Mouse (Mus musculus): Measurements from ENCODE around the gene Myo18b.

Gene Myo18b

DNA sequence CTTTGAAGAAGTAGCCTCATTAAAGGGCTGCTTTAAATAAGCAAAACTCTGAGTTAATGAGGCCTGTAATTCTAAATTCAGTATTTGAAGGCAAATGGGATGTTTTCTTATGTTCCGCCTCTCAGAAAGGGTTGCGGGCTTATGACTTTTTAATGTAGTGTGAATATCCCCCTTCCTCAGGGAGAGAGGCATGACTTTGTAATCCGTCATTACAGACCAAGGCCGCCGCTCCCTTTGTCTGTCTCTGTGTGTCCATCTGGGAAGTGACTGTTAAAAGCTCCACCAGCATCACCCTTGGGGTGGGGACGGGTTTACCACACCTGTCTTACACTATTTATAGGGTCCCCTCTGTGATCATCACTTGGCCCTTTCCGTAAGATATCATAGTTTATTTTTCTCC is 100.1 kb downstream of the Myo18b start:
- DNase-seq, result no peak

DNA sequence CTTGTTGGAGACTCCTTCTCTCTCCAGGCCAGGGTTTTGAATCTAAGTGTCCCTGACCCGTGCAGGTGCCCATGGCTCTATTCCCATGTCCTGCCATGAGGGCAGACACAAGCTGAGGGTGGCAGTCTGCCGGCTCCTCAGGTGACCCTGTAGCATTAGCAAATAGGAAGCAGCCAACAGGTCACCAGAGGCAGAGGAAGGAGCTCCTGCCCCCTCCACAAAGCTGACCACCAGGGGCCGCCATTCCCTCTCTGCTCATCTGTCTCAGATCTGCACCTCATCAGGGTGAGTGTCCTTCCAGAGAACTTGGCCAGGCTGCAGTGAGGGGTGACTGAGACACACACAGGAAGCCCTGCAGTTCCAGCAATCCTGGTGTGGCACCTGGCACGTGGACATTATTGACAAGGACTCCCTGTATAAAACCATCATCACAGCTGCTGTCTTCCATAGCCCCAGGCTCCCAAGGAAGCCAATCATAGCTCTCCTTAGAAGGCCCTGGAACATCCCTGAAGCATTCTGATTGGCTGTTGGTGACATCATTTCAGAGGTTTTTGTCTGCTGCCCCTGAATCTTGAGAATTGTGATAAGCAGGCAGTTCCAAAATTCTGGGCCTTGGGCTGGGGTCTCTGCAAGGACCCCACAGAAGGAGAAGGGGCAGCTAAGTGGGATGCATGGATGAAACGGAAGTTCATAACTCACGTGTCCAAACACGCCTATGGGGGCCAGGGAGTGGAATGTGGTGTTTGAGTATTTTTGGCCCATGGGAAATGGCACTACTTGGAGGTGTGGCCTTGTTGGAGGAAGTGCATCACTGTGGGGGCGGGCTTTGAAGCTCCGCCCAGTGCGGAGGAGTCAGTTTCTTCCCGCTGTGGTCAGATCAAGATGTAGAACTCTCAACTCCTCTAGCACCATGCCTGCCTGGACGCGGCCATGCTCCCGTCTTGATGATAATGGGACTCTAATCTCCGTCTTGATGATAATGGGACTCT is 104.1 kb downstream of the Myo18b start:
- no peak for DNase-seq

DNA sequence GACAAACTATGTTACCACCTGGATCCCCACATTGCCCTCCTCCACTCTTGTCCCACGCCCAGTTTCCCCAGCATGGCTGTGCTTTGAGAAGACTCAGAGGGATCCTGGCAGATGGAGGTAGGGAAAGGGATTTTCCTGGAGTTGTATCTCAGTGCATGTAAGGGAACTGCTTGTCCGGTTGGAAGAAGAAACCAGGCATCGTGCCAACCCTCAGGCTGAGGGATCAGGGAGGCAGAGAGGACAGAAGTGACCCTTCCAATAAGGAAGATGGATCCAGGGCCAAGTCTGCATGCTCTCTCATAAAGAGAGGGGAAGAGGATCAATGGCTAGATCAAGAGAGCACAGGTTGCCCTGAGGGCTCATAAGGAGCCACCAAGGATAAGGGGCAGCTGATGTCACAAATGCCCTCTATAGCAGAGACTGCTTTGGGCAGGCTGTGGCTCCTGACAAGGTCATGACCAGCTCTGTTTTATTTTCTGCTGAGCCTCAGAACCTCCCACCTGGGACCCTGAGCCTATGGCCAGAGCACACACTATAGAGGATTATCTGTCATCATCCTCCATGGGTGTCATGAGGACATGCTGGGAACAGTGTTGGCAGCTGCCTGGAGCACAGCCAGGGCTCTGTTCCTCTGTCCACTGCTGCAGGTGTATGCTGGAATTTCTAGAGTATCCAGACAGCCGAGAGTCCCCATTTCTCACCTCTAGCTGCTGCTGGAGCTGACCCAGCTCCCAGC is 105.6 kb downstream of the Myo18b start:
- peak; percentile 16 for DNase-seq

DNA sequence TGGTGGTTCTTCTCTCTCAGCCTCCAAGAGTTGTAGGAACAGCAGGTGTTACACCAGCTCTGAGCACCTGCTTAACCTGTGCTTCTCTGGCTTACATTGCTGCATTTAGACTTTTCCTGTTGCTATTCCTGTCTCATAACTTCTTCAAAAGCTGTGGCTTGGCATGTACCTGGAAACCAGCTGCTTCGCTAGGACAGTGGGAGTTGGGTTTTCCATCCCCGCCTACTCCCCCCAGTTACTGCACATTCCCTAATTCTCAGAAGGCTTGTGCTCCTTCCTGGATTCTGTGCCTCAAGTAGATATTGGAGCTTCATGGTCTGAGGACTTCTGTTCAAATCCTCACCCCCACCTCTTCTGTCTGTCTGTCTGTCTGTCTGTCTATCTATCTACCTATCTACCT is 107.7 kb downstream of the Myo18b start:
- no peak for DNase-seq

DNA sequence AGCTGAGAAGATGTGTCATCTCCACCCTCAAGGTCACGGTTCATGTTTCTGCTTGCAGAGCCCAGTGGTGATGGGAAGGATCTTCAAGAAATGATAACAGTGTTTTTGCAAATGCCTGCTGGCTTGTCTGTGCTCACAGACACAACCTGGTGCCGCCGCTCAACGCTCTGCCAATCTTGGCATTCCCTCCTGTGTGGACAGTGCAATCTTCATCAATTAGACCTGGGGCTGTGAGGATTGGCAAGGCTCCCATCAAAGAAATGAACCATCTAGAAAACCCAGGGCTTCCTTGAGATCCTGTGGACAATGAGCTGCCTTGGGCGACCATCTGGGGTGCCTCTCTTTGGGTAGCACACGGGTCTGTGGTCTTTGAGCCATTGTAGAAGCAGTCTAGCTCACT is 109.4 kb downstream of the Myo18b start:
- no peak for DNase-seq

DNA sequence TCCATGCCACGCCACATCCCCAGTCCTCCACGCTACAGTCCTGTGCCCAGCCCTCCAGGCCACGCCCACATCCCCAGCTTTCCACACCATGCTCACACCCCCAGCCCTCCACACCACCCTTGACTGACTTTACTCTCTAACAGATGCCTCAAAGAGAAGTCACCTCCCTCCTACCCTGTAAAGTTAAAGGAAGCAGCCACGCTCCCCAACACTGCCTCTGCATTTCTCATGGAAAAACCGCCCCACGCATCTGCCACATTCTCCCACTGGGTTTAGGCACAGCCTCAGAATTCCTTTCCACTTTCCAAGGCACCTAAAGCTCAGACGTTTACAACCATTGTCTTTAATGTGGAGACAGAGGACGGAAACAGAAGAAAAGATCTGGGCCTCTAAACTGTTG is 110.1 kb downstream of the Myo18b start:
- no peak for DNase-seq

DNA sequence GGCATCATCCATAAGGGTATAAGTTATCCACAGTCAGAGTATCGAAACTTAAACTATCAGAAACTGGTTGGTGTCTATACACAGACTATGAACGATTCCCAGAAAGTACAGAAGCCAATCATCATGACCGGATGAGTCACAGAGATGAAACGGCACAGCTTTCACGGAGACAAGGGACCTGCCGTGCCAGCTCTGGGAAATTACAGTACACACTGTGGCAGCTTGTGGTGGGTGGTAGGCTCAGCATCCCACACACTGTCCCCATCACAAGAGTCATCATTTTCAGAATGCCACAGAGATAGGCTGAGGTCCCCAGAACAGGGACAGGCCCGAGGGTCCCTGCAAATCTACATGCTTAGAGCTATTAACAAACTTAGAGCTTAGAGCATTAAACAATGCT is 114.4 kb downstream of the Myo18b start:
- no peak for DNase-seq

DNA sequence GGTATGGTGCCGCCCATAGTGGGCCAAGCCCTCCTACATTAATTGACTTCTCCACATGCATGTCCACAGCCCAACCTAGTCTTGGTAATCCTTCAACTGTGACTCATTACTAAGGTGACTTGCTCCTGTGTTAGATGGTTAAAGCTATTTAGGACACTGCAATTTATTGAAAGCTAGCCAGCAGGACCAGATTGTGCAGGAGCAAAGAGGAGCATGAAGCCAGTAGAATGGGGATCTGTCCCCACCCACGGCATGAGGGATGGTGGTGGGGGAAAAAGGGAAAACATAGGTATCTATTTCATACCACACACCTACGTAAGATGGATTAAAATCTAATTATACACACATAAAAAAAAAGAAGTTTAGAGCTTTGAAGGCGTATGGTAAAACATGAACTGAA is 114.9 kb downstream of the Myo18b start:
- DNase-seq, result no peak

DNA sequence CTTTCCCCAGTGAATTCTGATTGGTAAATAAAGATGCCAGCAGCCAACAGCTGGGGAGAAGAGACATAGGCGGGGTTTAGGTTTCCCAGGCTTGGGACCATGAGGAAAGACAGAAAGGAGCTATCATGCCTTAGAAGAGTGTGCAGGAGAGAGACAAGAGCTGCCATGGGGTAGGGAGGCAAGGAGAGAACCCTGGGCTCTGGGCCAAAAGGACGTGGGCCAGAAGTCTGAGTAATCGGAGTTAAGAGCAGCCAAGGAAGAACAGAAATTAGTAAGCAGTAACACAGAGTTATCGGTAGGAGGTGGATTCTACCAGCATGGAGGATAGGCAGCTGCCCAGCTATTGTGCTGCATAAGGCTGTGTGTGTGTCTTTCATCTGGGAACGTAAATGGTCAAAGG is 115.8 kb downstream of the Myo18b start:
- peak; percentile 15 for DNase-seq

DNA sequence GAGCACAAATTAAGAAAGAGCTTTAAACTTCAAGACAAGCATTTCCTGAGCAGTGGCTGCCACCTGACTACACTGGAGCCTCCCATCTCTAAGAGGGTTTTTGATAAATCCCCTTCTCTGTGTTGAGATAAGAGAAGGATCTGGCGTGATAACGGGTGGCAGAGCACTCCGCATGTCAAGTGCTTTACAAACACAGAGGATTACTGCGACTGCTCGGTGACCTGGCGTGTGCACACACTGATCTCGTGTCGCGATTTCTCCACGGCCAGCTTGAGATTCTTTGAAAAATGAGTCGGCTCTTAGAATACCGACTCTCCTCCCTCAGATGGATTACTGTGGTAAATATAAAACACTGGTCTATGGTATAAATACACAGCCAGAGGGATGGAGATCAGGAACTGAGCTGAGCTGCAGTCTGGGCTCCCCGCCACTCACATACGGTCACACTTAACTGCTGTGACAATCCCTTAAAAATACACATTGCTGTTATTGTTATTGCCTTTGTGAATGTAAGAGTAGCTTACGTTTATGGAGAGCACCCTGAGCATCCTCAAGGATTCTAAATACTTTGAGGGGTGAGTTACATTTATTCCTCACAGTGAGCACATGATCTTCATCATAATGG is 119.3 kb downstream of the Myo18b start:
- DNase-seq, result no peak

DNA sequence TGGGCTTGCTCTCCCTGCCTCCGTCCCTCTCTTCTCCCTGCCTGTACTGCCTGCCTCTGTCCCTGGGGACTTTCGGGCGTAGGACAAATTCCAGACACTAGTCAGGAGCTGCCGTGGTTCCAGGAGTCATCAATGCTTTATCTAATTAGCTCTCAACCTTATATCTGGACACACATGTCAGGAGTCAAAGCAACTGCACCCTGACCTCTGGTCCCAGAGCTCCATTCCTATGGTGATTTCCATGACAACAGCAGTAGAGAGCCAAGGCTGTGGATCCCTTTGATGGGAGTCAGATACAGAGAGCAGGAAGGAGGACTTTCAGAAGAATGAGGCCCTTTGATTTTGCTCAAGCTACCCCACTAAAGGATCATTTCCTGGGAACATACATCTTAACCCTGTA is 122.7 kb downstream of the Myo18b start:
- DNase-seq, result no peak

DNA sequence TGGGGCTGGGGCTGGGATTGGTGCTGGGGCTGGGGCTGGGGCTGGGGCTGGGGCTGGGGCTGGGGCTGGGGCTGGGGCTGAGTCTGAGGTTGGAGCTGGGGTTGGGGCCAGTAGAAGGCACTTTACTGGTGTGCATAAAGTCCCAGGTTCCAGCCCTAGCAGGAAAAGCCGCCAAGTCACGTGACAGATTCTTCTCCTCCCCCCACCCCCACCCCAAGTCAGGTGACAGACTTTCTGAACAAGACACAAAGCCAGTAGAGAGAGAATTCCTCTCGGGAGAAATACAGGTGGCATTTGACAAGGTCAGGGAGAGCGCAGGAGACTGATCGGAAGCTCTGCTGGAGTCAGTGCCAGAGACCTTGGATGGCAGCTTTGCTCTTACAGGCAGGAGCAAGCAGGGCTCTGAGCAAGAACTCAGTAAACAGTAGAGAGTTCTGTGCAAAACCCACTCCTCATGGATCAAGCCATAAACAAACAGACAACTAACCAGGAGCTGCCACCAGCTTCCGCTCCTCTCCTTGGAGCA is 124.7 kb downstream of the Myo18b start:
- no peak for DNase-seq

DNA sequence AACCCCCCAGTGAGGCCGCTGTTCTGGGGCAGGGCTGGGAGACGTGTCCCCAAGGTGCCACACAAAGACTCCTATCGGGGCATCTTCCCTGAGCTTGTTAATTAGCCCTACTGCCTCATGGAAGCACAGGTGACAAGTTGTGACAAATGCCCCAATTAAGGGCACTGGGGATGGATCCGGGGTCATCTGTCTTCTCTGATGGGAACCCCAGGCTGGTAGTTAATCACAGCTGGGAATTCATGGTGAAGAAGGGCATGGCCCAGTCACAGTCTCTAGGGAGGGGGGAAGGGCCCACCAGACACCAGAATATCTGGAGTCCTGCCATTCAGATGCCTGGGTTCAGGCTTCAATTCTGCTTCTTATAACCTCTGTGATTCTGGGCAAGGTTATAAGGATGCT is 126.4 kb downstream of the Myo18b start:
- DNase-seq, result no peak

DNA sequence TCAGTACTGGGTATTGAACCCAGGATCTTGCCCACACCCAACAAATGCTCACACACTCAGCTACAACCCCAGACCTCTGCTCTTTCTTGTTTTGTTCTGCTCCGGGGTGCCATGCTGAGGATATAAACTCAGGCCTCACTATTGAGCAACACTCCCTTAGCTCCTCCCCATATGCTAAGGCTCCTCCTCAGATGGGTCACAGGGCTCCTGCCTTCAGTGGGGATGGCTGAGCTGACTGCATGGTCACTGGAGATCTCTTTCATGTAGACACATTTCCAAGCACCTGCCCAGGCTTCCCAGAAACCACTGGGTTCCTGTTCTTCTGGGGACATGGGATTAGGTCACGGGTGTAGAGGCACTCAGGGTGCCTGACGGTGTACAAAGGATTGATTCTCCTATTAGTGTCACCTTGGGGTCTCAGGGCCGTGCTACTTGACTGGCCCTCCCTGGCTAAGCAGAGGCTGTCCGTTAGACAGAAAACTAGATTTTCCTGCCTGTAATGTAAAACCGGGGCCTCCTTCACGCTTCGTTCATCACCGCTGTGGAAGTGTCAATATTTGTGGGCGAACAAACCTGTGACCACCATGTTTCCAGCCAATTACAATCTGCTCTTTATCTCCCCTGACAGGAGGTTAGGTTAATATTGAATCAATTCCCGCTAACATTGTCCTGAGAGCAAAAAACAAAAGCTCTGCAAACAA is 127.0 kb downstream of the Myo18b start:
- DNase-seq, result no peak

DNA sequence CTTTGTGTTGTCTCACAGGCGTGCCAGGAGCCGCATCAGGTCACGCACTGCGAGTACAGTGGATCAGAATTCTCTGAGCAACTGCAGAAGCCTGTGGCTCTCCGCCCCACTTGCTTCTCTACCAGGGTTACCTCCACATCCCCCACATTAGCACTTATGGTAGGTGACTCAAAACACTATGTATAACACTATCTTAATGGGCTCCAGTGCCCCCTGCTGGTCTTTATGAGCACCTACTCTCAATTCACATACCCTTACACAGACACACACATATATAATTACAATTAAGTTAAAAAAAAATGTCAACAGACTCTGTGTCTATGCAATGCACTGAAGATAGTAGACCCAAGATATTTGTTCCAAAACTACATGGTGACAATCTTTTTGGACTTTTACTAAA is 127.6 kb downstream of the Myo18b start:
- DNase-seq, result no peak

DNA sequence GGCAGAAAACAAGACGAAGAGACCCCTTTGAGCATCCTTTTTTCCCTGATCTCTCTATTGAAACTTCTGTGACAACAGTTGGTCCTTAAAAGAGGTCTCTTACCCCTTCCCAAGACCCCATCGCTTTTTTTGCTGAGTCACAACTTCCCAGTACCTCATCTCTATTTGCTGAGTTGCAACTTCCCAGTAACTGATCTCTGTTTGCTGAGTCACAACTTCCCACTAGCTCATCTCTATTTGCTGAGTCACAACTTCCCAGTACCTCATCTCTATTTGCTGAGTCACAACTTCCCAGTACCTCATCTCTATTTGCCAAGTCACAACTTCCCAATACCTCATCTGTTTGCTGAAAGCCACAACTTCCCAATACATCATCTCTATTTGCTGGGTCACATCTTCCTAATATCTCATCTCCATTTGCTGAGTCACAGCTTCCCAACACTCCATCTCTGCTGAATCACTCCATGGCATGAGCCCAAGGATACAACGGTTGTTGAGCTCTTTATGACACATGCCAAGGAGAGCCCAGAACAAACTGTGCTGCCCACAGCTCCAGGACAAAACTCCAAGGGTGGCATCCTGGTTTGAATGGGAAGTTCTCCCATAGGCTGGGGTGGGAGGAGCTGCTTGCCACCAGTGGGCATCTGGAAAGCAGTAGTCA is 134.6 kb downstream of the Myo18b start:
- DNase-seq, result no peak

DNA sequence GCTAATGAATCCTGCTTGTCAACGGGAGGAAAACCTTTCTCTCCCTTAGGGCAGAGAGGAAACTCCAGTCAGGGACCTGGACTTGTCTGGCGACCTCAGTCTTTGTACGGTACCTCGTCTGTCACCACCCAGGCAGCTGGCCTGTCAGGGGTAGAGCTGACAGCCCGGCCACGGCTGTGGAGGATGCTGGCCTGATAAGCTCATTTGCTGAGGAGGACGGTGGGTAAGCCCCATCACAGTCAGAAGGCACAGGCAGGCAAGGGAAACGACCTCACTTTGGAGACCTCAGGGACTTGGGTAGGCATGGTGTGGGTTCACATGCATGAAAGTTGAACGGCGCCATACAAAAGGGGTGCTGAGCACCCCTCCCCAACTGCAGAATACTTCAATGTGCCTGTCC is 140.6 kb downstream of the Myo18b start:
- DNase-seq, result no peak

DNA sequence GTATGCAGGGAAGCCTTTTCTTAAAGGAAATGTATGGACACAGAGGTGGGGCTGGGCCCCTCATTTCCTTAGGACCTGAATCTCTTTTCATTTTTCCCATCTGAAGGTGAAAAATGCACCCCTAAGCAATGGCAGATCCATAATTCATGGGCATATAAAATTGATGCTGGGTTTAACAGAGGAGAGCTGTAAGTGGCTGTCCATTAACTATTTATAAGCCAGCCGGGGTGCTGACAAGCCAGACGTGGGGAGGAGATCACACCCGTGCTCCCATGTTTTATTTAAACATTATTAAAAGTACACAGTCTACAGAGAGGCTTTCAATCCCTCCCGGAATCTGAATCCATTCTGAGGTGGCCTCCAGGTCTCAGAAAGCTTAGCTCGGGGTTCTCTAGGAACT is 146.5 kb downstream of the Myo18b start:
- no peak for DNase-seq

DNA sequence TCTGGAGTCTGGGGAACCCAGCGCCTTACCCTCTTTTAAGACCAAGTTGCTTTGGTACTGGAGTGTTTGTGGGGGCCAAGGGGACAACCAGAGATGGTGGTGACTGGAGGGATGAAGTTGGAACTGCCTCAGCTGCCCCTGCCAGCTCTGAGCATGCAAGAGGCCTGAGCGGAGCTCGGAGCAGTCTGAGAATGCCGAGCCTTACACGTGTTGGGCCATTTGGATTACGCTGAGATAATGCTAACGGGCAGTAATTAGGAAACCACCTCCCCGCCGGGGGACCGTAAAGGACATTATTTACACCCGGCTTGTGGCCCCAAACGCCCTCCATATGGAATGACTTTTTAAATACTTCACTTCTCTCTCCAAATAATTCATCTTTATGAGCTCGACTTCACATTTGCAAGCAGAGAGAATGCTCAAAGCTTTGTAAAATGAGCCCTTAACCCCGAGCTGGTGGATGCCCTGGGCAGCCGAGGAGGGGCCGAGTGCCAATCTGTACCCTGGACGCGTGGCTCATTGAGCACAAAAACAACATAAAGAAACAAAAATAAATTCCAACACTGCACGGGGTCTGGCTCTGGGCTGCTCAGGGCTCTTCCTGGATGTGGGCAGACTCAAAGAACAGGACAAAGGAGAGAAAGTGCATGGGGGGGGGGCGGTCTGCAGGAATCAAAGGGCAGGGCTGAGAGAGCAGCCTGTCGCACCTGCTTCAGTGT is 148.0 kb downstream of the Myo18b start:
- DNase-seq, result peak; percentile 11

DNA sequence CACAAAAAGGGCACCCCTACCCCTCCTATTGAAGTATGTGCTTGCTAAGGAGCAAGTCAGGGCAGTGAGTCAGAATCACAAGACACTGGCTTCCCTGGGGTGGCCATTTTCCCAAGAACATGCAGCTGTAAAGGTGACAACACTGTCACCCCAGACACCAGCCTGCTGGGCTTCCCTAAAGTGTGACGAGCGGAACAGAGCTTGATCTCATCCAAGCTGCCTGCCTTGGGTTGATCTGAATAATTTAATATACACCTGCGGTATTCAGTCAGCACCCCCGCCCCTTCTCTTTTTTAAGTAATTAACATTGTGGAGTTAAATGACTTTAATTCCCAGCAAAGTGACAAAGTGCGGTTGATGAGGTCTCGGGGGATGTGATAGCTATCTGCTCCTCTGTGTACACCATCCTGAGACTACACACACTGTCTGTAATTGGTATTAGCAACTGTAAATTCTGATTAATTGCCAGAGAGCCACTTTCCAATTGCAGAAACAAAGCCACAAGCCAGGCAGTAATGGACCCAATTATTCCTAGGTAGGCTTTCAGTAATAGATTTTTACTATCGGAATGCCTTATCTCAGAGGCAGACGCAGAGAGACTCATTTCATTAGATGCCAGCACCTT is 148.7 kb downstream of the Myo18b start:
- no peak for DNase-seq

DNA sequence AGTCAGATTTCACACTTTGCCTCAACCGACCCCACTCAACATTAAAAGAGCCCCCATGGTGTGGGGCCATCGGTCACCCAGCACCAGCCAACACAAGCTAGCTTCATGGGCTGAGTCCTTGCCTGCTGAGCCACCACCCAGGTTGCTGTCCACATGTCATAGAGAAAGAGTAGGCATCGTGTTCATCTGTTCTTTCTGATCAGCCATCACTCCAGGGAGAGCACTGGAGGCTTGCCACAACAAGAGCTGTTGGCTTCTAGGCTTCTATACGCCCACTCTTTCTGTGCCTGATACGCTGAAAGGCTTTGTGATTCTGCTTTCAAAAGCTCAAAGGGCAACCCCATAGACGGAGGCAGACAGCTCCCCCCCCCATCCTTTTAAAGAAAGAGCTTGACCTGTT is 151.0 kb downstream of the Myo18b start:
- no peak for DNase-seq

Data from kidney, postnatal 10 days (tissue).